Mouse (Mus musculus) G1E (cell line): ENCODE measurements around the gene Aire. TPM values are rescaled to one million over a fixed set of nuclear protein-coding genes. Genes with fewer than 3 reads are reported as not detected.
"Not testable (repeated sequence)": the region's sequence is repeated elsewhere in the genome, so short reads cannot be mapped to it uniquely, and the experiment has no call there.

Experiments used
- ATAC-seq: 2 replicates; pipeline ENCODE4 v1.8.0; 2016; ENCODE audit warnings: mild to moderate bottlenecking; ENCODE audit not compliant: insufficient number of reproducible peaks, poor library complexity, low FRiP score, severe bottlenecking; ENCODE audit errors: extremely low read depth
- DNase-seq: peaks from one replicate; pipeline ENCODE4 v3.0.0; 2012; ENCODE audit warnings: low spot score
- H3K27me3 ChIP-seq: 2 replicates; pipeline ENCODE4 v1.6.1; 2012; ENCODE audit warnings: mild to moderate bottlenecking, low read length, inconsistent platforms; ENCODE audit not compliant: insufficient read depth
- H3K36me3 ChIP-seq: replicated peaks from 2 replicates; pipeline ENCODE3; 2012; ENCODE audit warnings: mild to moderate bottlenecking, inconsistent platforms
- H3K4me1 ChIP-seq: 2 replicates; pipeline ENCODE4 v1.6.1; 2012; ENCODE audit warnings: low read depth, low read length, inconsistent platforms, mixed read lengths; ENCODE audit not compliant: insufficient read depth
- H3K4me3 ChIP-seq: 2 replicates; pipeline ENCODE4 v1.5.1; 2012; ENCODE audit warnings: low read depth, mild to moderate bottlenecking, inconsistent platforms, low read length, moderate library complexity, mixed read lengths
- H3K9me3 ChIP-seq: replicated peaks from 2 replicates; pipeline ENCODE4 v1.6.1; 2012; ENCODE audit warnings: inconsistent platforms
- CTCF ChIP-seq: IDR thresholded peaks from 2 replicates; pipeline ENCODE4 v1.5.1; 2012; ENCODE audit warnings: low read depth, low read length, inconsistent platforms, mixed read lengths
- GATA1 ChIP-seq: IDR thresholded peaks from 2 replicates; pipeline ENCODE4 v1.6.1; 2012; ENCODE audit warnings: borderline replicate concordance, low read length, inconsistent platforms, mixed read lengths
- GATA2 ChIP-seq: IDR thresholded peaks from 2 replicates; pipeline ENCODE4 v1.6.1; 2012; ENCODE audit warnings: low read depth, low read length, inconsistent platforms, borderline replicate concordance
- POLR2AphosphoS5 ChIP-seq: IDR thresholded peaks from 2 replicates; pipeline ENCODE4 v1.6.1; 2012; ENCODE audit warnings: low read depth, low read length, inconsistent platforms; ENCODE audit not compliant: insufficient replicate concordance
- TAL1 ChIP-seq: conservative IDR thresholded peaks from 2 replicates; pipeline ENCODE4 v1.6.1; 2012; ENCODE audit warnings: low read depth, low read length, inconsistent platforms, mixed read lengths
- polyA plus RNA-seq: library from polyadenylated mRNA; stranded (reverse); fragments of >175 nt; gene quantifications from 2 replicates; pipeline ENCODE4 v1.2.3, GENCODE M21; 2012
- total RNA-seq, 2 experiments: library from RNA; stranded (forward) in 1 of 2; stranded (reverse) in 1 of 2; fragments of 200-1000 nt in 1 of 2; fragments of >200 nt in 1 of 2; fragmentation: Nextera tagmentation in 1 of 2; gene quantifications; 2 replicates each; pipeline ENCODE4 v1.2.3; 2014 to 2017

Gene Aire
- total and polyA plus RNA-seq, 3 experiments, result 0.10 TPM; not detected in 2

DNA sequence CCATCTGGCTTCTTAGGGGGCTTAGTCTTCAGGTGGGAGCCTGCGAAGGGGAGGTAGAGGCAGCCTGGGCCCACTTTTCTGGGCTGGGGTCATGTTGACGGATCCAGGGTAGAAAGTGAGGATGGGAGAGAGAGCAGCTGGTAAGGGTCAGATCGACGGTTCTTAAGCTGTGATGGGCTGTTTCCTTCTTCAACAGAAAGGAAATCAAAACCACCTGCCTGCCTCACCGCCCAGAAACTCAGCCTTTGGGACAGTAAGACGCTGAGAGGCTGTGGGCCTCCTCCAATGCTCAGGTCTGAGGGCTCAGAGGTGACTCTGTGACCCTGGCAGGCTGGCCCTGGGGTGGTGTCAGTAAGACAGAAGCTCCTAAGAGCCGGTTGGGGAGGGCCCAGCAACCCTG lies 1.3 kb downstream of the Aire start:
- ATAC-seq (no peak), DNase-seq (no peak)
- Histone ChIP-seq H3K27me3 (peaks cover 19% of the 10 kb centered on the region), H3K4me1 (no peaks in the 10 kb centered on the region), H3K9me3 (no peaks in the 10 kb centered on the region), H3K36me3 (no peaks in the 10 kb centered on the region), H3K4me3 (no peak overlapping the region)
- no peak for TF ChIP-seq TAL1
- TF ChIP-seq GATA2, result no peak
- no peak for TF ChIP-seq CTCF
- TF ChIP-seq GATA1, result no peak
- no peak for TF ChIP-seq POLR2AphosphoS5

DNA sequence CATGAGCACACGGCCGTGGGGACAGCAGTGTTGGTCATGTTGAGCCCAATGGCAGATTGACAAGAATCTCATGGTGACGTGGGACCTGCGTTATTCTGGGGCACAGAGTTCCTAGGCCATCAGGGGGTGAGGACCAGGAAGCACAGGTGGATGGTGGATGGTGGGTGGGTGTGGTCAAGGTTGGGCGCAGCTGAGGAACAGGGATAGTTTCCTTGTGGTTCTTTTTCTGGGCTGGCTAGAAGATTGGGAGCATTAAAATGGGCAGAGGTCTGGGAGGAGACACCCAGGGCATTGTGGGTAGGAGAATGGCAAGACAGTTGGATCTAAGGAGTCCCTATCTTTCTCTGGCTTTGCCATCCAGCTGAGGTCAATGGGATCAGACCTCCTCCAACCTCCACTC lies 1.8 kb downstream of the Aire start, which contains the start of gene Dnmt3l:
TSS of gene Dnmt3l (plus strand) at position 301 of the 400 bp plus-strand sequence.
- no peaks in the 10 kb centered on the region for H3K4me1 ChIP-seq
- peaks cover 19% of the 10 kb centered on the region for H3K27me3 ChIP-seq
- no peaks in the 10 kb centered on the region for H3K9me3 ChIP-seq
- no peak within 1 kb of the TSS for H3K4me3 ChIP-seq
- no peak for DNase-seq
- no peaks in the 10 kb centered on the region for H3K36me3 ChIP-seq
- no peak for ATAC-seq
- TF ChIP-seq POLR2AphosphoS5, result no peak
- no peak for TF ChIP-seq CTCF
- TF ChIP-seq GATA2, result no peak
- TF ChIP-seq GATA1, result no peak
- no peak for TF ChIP-seq TAL1

DNA sequence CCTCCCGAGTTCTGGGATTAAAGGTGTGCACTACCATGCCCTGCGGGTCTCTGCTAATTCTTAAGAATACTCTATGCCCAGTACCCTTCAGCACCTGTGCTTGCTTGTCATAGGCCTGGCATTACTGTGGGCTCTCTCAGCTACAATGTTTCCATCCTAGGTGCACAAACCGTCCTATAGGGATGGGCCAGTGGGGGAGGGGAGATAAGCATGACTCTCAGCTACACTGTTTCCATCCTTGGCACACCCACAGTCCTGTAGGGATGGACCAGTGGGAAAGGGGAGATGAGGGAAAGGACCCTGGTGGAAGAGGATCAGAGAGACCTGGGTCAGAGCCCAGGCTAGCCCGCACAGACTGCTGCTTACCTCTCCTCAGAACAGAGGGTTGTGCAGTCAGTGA lies 6.3 kb downstream of the Aire start:
- H3K27me3 ChIP-seq, result peaks cover 26% of the 10 kb centered on the region
- TF ChIP-seq POLR2AphosphoS5, result no peak
- no peak for TF ChIP-seq GATA1
- TF ChIP-seq CTCF, result no peak
- TF ChIP-seq GATA2, result no peak
- TF ChIP-seq TAL1, result no peak

DNA sequence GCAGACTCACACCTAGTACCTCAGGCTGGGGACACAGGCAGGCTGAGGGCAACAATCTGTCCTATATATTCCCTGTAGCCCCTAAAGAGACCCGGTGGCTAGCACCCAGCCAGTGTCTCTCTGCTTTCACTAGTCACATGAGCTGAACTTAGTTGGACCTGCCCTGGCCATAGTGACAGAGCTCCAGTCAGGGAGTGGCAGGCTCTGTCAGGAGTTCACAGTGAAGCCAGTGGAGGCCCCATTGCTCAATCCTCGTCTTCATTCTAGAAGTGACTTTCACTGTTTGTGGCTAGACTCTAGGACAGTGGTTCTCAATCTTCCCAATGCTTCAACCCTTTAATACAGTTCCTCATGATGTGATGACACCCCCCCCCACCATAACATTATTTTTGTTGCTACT lies 11.4 kb downstream of the Aire start:
- no peaks in the 10 kb centered on the region; the same call in 1 of the 2 replicates for H3K4me1 ChIP-seq
- TF ChIP-seq CTCF, result no peak
- TF ChIP-seq GATA1, result no peak
- no peak for TF ChIP-seq GATA2
- TF ChIP-seq TAL1, result no peak
- no peak for TF ChIP-seq POLR2AphosphoS5
- H3K4me3 ChIP-seq, result no peak overlapping the region
- no peaks in the 10 kb centered on the region for H3K36me3 ChIP-seq
- H3K27me3 ChIP-seq, result peaks cover 31% of the 10 kb centered on the region
- DNase-seq, result no peak
- no peak for ATAC-seq
- H3K9me3 ChIP-seq, result no peaks in the 10 kb centered on the region

More for the DNA sequence above, 6.3 kb downstream of the Aire start:
- H3K4me3 ChIP-seq, result no peak overlapping the region
- ATAC-seq (no peak), DNase-seq (no peak)
- no peaks in the 10 kb centered on the region for H3K36me3 ChIP-seq
- H3K9me3 ChIP-seq, result no peaks in the 10 kb centered on the region
- H3K4me1 ChIP-seq, result no peaks in the 10 kb centered on the region

DNA sequence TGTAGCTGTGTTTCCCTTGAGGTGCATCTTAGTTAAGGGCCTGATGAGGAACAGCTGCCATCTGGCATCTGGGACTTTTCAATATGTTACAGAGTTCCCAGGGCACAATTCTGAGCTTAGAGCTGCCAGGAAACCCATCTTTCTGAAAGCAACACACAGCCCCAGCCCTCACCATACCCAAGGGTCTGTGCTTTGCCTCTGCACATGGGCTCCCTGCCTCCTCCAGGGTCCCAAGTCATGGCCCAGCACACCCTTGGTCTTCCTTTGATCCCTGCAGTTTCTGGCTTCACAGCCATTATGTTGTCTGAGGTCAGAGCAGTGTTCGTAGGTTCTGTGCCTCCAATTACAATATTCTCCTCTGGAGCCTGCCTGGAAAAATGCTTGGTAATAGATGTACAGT lies 14.3 kb downstream of the Aire start:
- H3K27me3 ChIP-seq, result peaks cover 25% of the 10 kb centered on the region
- TF ChIP-seq GATA1 (no peak), TAL1 (no peak), GATA2 (no peak), CTCF (no peak), POLR2AphosphoS5 (no peak)
- no peaks in the 10 kb centered on the region; the same call in 1 of the 2 replicates for H3K4me1 ChIP-seq
- H3K9me3 ChIP-seq, result no peaks in the 10 kb centered on the region
- H3K36me3 ChIP-seq, result no peaks in the 10 kb centered on the region
- DNase-seq, result no peak
- no peak for ATAC-seq
- H3K4me3 ChIP-seq, result no peak overlapping the region

DNA sequence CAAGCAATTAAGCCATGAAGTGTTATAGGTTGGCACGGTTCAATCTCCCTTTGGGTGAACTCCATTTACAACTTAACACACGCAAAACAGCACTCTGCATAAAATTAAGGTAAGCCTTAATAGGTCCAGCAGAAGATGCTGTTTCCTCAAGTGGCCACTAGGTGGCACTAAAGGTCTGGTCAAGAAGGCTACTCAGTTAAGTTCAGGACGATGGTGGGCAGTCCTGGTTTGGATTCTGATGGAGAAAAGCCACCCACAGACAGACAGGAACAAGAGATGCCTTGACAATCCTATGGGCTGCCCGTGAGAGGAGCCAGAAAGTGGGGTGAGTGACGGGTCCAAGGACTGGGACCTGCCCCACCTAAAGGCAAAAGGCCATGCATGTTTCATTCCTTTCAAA lies 15.3 kb downstream of the Aire start:
- H3K36me3 ChIP-seq, result no peaks in the 10 kb centered on the region
- H3K9me3 ChIP-seq, result no peaks in the 10 kb centered on the region
- no peaks in the 10 kb centered on the region; the same call in 1 of the 2 replicates for H3K4me1 ChIP-seq

DNA sequence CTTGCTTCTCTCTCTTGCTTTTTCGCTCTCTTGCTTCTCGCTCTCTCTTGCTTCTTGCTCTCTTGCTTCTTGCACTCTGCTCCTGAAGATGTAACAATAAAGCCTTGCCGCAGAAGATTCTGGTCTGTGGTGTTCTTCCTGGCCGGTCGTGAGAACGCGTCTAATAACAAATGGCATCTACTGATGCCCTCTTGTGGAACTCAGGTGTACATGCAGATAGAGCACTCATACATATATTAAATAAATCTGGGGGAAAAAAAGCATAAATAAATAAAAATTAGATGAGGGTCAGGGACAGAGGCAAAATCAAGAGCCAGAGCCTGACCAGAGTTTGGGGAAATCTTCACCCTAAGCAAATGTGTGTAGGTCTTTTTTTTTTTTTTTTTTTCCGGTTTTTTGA lies 18.0 kb downstream of the Aire start:
- H3K4me1 ChIP-seq, H3K36me3 ChIP-seq, H3K9me3 ChIP-seq, H3K4me3 ChIP-seq, DNase-seq, ATAC-seq: not testable (repeated sequence)
- H3K27me3 ChIP-seq, result peaks cover 15% of the 10 kb centered on the region

More for the DNA sequence above, 15.3 kb downstream of the Aire start:
- DNase-seq (no peak), ATAC-seq (no peak)
- TF ChIP-seq CTCF, result peak; percentile 87
- no peak for TF ChIP-seq POLR2AphosphoS5
- no peak overlapping the region for H3K4me3 ChIP-seq
- peaks cover 25% of the 10 kb centered on the region for H3K27me3 ChIP-seq

DNA sequence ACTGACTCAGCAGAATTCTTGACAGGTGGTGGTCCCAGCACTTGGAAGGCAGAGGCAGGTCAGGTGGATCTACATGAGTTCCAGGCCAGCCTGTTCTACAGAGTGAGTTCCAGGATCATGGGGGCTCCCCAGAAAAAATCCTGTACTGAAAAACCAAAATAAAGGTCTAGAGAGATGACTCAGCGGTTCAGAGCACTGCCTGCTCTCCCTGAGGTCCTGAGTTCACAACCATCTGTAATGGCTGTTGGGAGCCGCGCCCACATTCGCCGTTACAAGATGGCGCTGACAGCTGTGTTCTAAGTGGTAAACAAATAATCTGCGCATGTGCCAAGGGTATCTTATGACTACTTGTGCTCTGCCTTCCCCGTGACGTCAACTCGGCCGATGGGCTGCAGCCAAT lies 23.4 kb downstream of the Aire start:
- peaks cover 14% of the 10 kb centered on the region for H3K4me1 ChIP-seq
- ATAC-seq, DNase-seq, H3K4me3 ChIP-seq, H3K36me3 ChIP-seq, H3K9me3 ChIP-seq: not testable (repeated sequence)
- H3K27me3 ChIP-seq, result peaks cover 24% of the 10 kb centered on the region
